Mouse (Mus musculus) lung, postnatal 0 days (tissue): ENCODE measurements at regions not wholly inside any gene's neighbourhood (a gene's known extent, or its start where the extent isn't known, plus 50 kb on each side); places are given as distances from the start of the nearest gene placed in this dataset.
"Not testable (repeated sequence)": the region's sequence is repeated elsewhere in the genome, so short reads cannot be mapped to it uniquely, and the experiment has no call there.

Experiments
- ATAC-seq: fragments of 200-750 bp; cut with Nextera tagmentation; 2 replicates; pipeline ENCODE4 v1.8.0; 2017; ENCODE audit warnings: moderate library complexity
- DNase-seq: peaks from one replicate; pipeline ENCODE4 v3.0.0-alpha.2; 2016; ENCODE audit warnings: low spot score
- H3K27ac ChIP-seq: fragments of 300-500 bp; sonication (generic); 2 replicates; pipeline ENCODE4 v1.5.1; 2014; ENCODE audit warnings: antibody characterized with exemption, mild to moderate bottlenecking, low read length, mixed read lengths
- H3K27me3 ChIP-seq: fragments of 300-500 bp; sonication (generic); replicated peaks from 2 replicates; pipeline ENCODE4 v1.6.1; 2014; ENCODE audit warnings: low read length, mixed read lengths; ENCODE audit not compliant: insufficient read depth
- H3K36me3 ChIP-seq: fragments of 300-500 bp; sonication (generic); 2 replicates; pipeline ENCODE4 v1.6.1; 2014; ENCODE audit warnings: low read length, mixed read lengths; ENCODE audit not compliant: insufficient read depth
- H3K4me1 ChIP-seq: fragments of 300-500 bp; sonication (generic); 2 replicates; pipeline ENCODE4 v1.6.1; 2014; ENCODE audit warnings: antibody characterized with exemption, low read depth, low read length, mixed read lengths; ENCODE audit not compliant: insufficient read depth
- H3K4me2 ChIP-seq: fragments of 300-500 bp; sonication (generic); replicated peaks from 2 replicates; pipeline ENCODE4 v1.6.1; 2014; ENCODE audit warnings: low read depth, mild to moderate bottlenecking, low read length, moderate library complexity, mixed read lengths
- H3K4me3 ChIP-seq: fragments of 300-500 bp; sonication (generic); 2 replicates; pipeline ENCODE4 v1.5.1; 2014; ENCODE audit warnings: low read depth, low read length
- H3K9ac ChIP-seq: fragments of 300-500 bp; sonication (generic); replicated peaks from 2 replicates; pipeline ENCODE4 v1.6.1; 2014; ENCODE audit warnings: low read depth, mild to moderate bottlenecking
- H3K9me3 ChIP-seq: fragments of 300-500 bp; sonication (generic); 2 replicates; pipeline ENCODE4 v1.6.1; 2016; ENCODE audit warnings: low read length, mixed read lengths
- CTCF ChIP-seq: IDR thresholded peaks from 2 replicates; pipeline ENCODE4 v1.5.1; 2016; ENCODE audit warnings: antibody characterized with exemption, mild to moderate bottlenecking
- EP300 ChIP-seq: IDR thresholded peaks from 2 replicates; pipeline ENCODE4 v1.6.1; 2016; ENCODE audit warnings: antibody characterized with exemption, mild to moderate bottlenecking, control low read depth
- WGBS: fragments of 180-500 bp; shearing (Covaris S2); extraction: QIAGEN DNeasy Blood & Tissue Kit; methylation state at CpG from one replicate; pipeline ENCODE4 v1.1.7; 2014; 5-methylcytosine and 5-hydroxymethylcytosine counted together

GRCm38 (mm10) chr17:13654606-13655005, 105.7 kb upstream of the Afdn start:
- H3K4me3 ChIP-seq, H3K27ac ChIP-seq, H3K4me2 ChIP-seq, ATAC-seq, H3K36me3 ChIP-seq, H3K9ac ChIP-seq, H3K27me3 ChIP-seq, H3K9me3 ChIP-seq, H3K4me1 ChIP-seq: not testable (repeated sequence)
- 62% methylated on average over 1 of the region's 1 CpGs for WGBS
- DNase-seq, result peak; percentile 46

GRCm38 (mm10) chr17:13656065-13656464, 104.3 kb upstream of the Afdn start:
- TF ChIP-seq CTCF (no peak), EP300 (no peak)
- ATAC-seq, result no peak

GRCm38 (mm10) chr17:13656485-13657181, 103.7 kb upstream of the Afdn start:
- H3K27me3 ChIP-seq, result no peaks in the 10 kb centered on the region
- H3K4me3 ChIP-seq, result no peak overlapping the region
- DNase-seq (peak; percentile 48), ATAC-seq (peak; percentile 60)
- H3K9ac ChIP-seq, result no peak overlapping the region
- 2% methylated on average over 11 of the region's 15 CpGs for WGBS
- H3K27ac ChIP-seq, result peak overlapping the region; percentile 16
- peak overlapping the region; percentile 27 for H3K4me2 ChIP-seq
- TF ChIP-seq CTCF (no peak), EP300 (peak; percentile 68)
- H3K9me3 ChIP-seq, result no peaks in the 10 kb centered on the region
- no peaks in the 10 kb centered on the region for H3K36me3 ChIP-seq
- H3K4me1 ChIP-seq, result no peaks in the 10 kb centered on the region; the same call in 1 of the 2 replicates

More at GRCm38 (mm10) chr17:13656065-13656464, 104.3 kb upstream of the Afdn start:
- Histone ChIP-seq H3K9ac (no peak overlapping the region), H3K36me3 (no peaks in the 10 kb centered on the region), H3K4me2 (peak overlapping the region; percentile 27), H3K27ac (no peak overlapping the region; the same call in 1 of the 2 replicates), H3K4me1 (no peaks in the 10 kb centered on the region; the same call in 1 of the 2 replicates), H3K4me3 (no peak overlapping the region), H3K9me3 (no peaks in the 10 kb centered on the region), H3K27me3 (no peaks in the 10 kb centered on the region)
- no peak for DNase-seq
- WGBS, result 18% methylated on average over 3 of the region's 3 CpGs

GRCm38 (mm10) chr17:13657182-13657562, 103.2 kb upstream of the Afdn start:
- 23% methylated on average over 10 of the region's 10 CpGs for WGBS
- H3K27ac ChIP-seq, result peak overlapping the region; percentile 16; the same call in 1 of the 2 replicates
- H3K9me3 ChIP-seq, result no peaks in the 10 kb centered on the region
- H3K9ac ChIP-seq, result no peak overlapping the region
- DNase-seq, result no peak
- no peaks in the 10 kb centered on the region for H3K27me3 ChIP-seq
- H3K4me2 ChIP-seq, result 0 out of 2 replicates have a peak overlapping the region, but pooled peaks have one; percentile 27
- no peaks in the 10 kb centered on the region for H3K36me3 ChIP-seq
- TF ChIP-seq EP300, result no peak
- TF ChIP-seq CTCF, result no peak
- no peaks in the 10 kb centered on the region; the same call in 1 of the 2 replicates for H3K4me1 ChIP-seq
- no peak overlapping the region for H3K4me3 ChIP-seq
- ATAC-seq, result no peak

- DNase-seq (no peak), ATAC-seq (no peak)
- WGBS, result 60% methylated on average over 9 of the region's 9 CpGs
- H3K4me3 ChIP-seq, result no peak overlapping the region
- H3K9me3 ChIP-seq, result no peaks in the 10 kb centered on the region
- H3K36me3 ChIP-seq, result no peaks in the 10 kb centered on the region
- TF ChIP-seq CTCF (no peak), EP300 (no peak)
- H3K27ac ChIP-seq, result peak overlapping the region; percentile 68; the same call in 1 of the 2 replicates
- H3K4me1 ChIP-seq, result no peaks in the 10 kb centered on the region; the same call in 1 of the 2 replicates
- H3K4me2 ChIP-seq, result no peak overlapping the region
- H3K9ac ChIP-seq, result no peak overlapping the region
- H3K27me3 ChIP-seq, result no peaks in the 10 kb centered on the region
These were observed 102.6 kb upstream of the Afdn start for GRCm38 (mm10) chr17:13657656-13658292.

GRCm38 (mm10) chr17:13658321-13658978, 101.9 kb upstream of the Afdn start:
- ATAC-seq (peak; percentile 61), DNase-seq (no peak)
- Histone ChIP-seq H3K4me3 (no peak overlapping the region), H3K27me3 (no peaks in the 10 kb centered on the region), H3K4me1 (no peaks in the 10 kb centered on the region; the same call in 1 of the 2 replicates), H3K9ac (no peak overlapping the region), H3K9me3 (no peaks in the 10 kb centered on the region), H3K4me2 (no peak overlapping the region), H3K36me3 (no peaks in the 10 kb centered on the region), H3K27ac (peak overlapping the region; percentile 68)
- 44% methylated on average over 3 of the region's 3 CpGs for WGBS
- TF ChIP-seq CTCF, result no peak
- TF ChIP-seq EP300, result no peak; the same call in 1 of the 2 replicates
